Mouse (Mus musculus) heart, embryonic 10.5 days (tissue): ENCODE measurements at regions not wholly inside any gene's neighbourhood (a gene's known extent, or its start where the extent isn't known, plus 50 kb on each side); places are given as distances from the start of the nearest gene placed in this dataset.

Experiments
- DNase-seq: peaks from one replicate; pipeline ENCODE4 v3.0.0-alpha.2; 2017; ENCODE audit warnings: low spot score
- H3K27ac ChIP-seq: fragments of 300-500 bp; sonication (generic); 2 replicates; pipeline ENCODE4 v1.5.1; 2016; ENCODE audit warnings: mild to moderate bottlenecking
- H3K27me3 ChIP-seq: fragments of 300-500 bp; sonication (generic); 2 replicates; pipeline ENCODE4 v1.6.1; 2016; ENCODE audit warnings: mild to moderate bottlenecking; ENCODE audit not compliant: poor library complexity, insufficient read depth, severe bottlenecking
- H3K36me3 ChIP-seq: fragments of 300-500 bp; sonication (generic); 2 replicates; pipeline ENCODE4 v1.6.1; 2016; ENCODE audit warnings: mild to moderate bottlenecking, moderate library complexity
- H3K4me1 ChIP-seq: fragments of 300-500 bp; sonication (generic); 2 replicates; pipeline ENCODE4 v1.6.1; 2016; ENCODE audit warnings: mild to moderate bottlenecking
- H3K4me3 ChIP-seq: fragments of 300-500 bp; sonication (generic); 2 replicates; pipeline ENCODE4 v1.5.1; 2016; ENCODE audit warnings: mild to moderate bottlenecking, moderate library complexity
- H3K9me3 ChIP-seq: fragments of 300-500 bp; sonication (generic); 2 replicates; pipeline ENCODE4 v1.6.1; 2016; ENCODE audit warnings: mild to moderate bottlenecking, moderate library complexity
- whole genome bisulfite sequencing: fragments of 180-500 bp; shearing (Covaris S2); methylation state at CpG from one replicate; pipeline ENCODE4 v1.1.7; 2016; 5-methylcytosine and 5-hydroxymethylcytosine counted together

DNA sequence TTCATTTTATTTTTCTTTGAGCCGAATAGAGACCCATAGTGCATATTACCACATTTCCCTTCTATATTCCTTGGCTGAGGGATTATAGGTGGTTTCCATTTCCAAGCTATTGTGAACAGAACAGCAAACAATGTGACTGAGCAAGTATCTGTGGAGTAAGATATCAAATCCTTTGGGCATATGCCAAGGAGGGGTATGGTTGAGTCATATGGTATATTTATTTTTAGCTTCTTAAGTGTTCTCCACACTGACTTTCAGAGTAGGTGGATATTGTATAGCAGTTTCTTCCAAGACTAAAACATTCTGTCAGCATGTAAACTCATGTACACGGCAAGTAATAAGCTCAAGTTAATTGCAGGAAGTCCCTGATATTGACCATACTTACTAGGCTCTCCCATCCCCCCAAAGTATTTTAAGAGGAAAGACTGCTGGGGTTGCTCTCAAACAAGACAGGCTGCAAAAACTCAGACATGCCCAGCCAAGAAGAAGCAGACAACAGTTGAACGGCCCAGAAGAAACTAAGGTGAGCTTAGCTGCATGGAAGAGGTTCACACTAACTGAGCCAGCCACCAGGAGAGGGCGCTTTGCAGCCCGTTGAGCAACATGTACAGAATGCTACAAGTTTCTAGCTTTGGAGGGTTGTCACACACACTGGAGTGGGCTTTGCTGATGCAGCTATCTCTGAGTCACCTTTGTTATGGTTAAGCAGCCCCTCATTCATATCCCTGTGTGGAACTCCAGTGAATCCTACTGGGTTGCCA lies 63.4 kb upstream of the Galnt5 start:
- WGBS = 51% methylated on average over 5 of the region's 5 CpGs
- H3K36me3 ChIP-seq = no peaks in the 10 kb centered on the region
- no peaks in the 10 kb centered on the region for H3K9me3 ChIP-seq
- no peak for DNase-seq
- no peaks in the 10 kb centered on the region for H3K4me1 ChIP-seq
- no peaks in the 10 kb centered on the region for H3K27me3 ChIP-seq
- H3K4me3 ChIP-seq = no peak overlapping the region
- no peak overlapping the region for H3K27ac ChIP-seq
